Mouse (Mus musculus) ZHBTc4 (cell line): ENCODE results near the gene Arid3a.

Experiments
- DNase-seq: peaks from one replicate; pipeline ENCODE4 v3.0.0-alpha.2; 2011; ENCODE audit warnings: low read depth, low spot score

The Arid3a gene

GRCm38 (mm10) chr10:79925785-79926490 lies 905 bp upstream of the Arid3a start:
- DNase-seq = no peak

DNA sequence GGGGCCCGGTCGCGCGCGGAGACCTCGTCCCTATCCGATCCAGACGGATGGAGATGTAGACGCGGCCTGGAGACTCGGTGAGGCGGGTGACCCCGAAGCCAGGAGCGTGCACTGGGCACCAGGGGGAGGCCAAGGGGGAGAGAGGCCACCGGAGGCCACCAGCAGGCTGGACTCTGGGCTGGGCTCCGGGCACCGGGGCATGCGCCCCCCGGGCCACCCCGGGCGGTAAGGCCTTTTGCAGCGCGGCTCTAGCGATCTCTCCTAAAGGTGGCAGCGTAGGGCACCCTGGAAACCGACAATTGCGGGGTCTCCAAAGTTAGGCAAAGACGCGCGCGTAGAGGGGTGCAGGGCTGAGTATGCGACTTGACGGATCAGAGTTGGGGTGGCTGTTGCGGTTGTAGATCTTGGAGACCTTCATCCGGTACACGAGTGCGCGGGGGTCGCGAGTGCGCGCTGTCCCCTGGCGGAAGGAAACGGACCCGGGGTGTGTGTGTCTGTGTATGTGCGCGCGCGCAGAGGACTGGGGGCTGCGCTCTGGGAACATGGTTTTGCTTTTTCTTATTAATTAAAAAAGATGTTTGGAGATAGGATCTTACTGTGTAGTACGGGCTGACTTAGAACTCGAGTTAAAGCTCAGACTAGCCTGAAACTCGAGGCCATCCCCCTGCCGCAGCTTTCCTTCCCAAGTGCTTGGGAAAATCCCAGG lies 634 bp downstream of the Arid3a start:
- peak; percentile 51 for DNase-seq

DNA sequence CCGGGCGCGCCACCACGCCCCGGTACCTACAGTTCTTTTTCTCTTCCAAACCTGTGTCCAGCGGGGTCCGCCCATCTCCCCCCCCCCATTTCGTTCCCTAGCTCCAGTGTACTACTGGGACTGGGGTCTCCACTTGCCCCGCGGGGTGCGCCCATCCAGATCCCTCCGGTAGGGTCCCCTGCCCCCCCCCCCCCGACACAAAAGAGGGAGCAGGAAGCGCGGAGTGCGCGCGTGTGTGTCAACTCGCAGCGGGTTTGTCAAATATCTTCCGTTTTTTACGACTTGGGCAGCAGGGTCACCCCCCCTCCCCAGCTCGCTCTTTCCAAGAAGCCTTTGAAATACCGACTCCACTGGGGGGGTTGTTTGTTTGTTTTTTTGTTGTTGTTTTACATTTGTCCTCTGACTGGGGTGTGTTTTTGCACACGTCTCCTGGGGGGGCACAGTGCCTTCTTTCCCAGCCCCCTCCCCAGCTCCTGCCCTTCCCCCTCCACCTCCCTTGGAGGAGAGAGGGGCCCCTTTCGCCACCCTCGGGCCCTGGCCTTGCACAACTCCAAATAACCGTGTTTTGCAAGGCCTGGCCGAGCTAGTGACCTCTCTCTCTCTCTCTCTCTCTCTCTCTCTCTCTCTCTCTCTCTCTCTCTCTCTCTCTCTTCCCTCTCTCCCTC lies 1.3 kb downstream of the Arid3a start:
- DNase-seq = no peak

DNA sequence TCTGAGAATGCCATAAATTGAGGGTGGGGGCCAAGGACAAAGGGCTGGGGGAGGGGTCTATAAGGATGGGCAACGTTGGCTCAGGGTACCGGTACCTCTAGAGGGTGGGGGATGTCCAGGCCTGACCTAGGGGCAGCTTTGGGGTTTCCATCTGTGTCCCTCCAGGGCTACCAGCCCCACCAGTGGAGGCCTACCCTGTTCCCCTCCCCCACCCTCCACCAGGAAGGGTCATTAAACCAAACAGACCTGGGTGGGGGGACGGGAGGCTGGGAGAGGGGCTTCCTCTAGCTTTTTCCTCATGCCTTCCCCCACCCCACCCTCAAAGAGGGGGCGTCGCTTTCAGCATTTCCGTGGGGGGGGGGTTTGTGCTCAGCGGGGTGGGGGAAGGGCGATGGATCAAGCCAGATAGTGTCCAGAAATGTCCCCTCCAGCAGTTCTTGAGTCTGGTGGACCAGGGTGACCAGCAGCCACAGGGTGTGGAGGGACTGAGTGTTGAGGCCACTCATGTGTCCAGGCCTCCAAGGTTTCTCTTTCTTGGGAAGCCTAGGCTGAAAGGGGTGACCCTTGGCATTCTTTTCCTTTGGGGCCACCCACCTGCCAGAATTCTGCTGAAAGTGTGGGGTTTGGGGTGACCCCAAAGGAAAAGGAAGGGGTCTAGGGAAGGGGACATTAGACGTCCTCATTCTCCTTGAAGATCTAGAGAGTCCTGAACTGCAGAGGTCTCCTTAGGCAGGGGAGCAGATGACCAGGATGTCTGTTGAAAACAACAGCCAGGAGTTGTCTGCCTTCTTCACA lies 2.3 kb downstream of the Arid3a start:
- no peak for DNase-seq

GRCm38 (mm10) chr10:79929967-79930825 lies 3.4 kb downstream of the Arid3a start:
- DNase-seq = no peak

DNA sequence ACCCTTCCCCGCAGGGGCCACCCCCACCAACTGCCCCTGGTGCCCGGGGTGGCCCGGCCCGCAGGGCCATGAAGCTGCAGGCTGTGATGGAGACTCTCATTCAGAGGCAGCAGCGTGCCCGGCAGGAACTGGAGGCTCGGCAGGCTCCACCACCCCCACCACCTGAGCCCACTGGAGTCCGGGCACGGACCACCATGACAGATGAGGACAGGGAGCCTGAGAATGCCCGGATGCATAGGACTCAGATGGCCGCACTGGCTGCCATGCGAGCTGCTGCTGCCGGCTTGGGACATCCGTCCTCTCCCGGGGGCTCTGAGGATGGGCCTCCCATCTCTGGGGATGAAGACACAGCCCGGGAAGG lies 4.0 kb downstream of the Arid3a start:
- DNase-seq = no peak

DNA sequence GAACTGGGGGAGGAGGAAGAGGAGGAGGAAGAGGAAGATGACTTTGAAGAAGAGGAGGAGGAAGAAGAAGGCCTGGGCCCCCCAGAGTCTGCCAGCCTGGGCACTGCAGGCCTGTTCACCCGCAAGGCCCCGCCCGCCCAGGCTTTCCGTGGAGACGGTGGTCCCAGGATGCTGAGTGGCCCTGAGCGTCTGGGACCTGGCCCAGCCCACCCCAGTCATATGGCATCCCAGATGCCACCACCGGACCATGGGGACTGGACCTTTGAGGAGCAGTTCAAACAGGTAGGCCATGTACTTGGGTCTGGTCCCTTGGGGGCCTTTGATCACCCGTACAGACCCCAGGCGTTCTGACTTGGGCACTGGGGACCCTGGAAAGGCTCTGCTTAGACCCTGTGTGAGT lies 5.0 kb downstream of the Arid3a start:
- no peak for DNase-seq

DNA sequence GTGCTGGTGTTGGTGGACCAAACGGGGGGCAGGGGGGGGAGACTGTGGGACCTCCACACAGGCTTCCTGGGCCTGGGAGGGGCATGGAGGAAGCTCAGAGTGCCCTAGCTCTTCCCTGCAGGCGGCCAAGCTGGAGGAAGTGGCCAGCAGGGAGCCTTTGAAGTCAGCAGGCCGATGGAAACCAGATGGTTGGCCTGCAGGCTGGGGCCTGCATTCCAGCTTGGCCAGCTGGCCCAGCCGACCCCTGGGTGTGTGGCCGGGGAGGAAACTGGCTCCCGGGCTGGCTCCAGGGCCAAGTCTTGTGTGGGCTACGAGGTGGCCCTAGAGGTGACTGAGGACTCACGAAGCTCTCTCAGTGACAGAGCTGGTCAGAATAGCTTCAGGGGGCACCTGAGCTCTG lies 5.9 kb downstream of the Arid3a start:
- no peak for DNase-seq

GRCm38 (mm10) chr10:79933145-79933679 lies 6.4 kb downstream of the Arid3a start:
- DNase-seq = no peak

DNA sequence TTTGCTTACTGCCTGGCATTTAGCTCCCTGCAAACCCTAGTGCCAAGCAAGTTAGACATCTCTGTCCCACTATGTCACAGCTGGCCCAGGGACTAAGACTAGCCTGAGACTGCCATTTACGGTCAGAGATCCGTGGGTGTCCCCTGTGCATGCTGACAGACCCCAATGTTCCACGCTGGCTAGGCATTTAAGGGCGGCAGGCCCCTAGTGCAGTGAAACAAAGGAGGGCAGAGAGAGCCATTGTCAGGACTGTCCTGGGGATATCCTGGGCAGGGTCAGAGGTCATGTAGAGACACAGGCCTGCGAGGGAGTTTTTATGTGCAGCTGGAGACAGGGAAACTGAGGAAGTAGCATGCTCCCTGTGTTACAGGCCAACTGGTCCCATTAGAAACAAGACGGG lies 7.0 kb downstream of the Arid3a start:
- no peak for DNase-seq

- DNase-seq = no peak
Observed at GRCm38 (mm10) chr10:79934272-79934721, 7.5 kb downstream of the Arid3a start.

GRCm38 (mm10) chr10:79934794-79935569 lies 8.1 kb downstream of the Arid3a start:
- no peak for DNase-seq

- no peak for DNase-seq
Observed at GRCm38 (mm10) chr10:79936284-79936910, 9.6 kb downstream of the Arid3a start.

DNA sequence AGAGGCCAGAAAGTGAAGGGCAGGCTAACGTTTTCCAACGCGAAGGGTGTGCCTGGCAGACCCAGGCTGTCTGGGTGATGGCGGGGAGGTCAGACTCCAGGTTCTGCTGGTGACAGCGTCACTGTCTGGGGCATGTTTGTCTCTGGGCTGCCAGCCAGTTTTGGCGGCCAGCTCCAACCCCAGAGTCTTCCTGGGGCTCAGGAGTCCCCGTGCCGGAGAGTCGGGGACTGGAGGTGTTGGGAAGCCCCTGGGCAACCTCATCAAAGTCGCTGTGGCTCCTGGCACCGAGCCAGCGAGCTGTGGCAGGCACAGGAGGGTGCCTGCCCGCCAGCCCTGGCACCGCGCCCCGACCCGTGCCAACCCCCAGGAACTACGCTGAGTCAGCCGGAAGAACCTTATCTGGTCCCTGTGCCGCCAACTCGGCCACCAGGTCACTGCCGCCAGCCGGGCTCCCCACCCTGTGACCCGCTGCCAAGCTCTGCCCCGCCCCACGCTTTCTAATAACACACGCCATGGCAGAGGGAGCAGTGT lies 10.1 kb downstream of the Arid3a start:
- no peak for DNase-seq

DNA sequence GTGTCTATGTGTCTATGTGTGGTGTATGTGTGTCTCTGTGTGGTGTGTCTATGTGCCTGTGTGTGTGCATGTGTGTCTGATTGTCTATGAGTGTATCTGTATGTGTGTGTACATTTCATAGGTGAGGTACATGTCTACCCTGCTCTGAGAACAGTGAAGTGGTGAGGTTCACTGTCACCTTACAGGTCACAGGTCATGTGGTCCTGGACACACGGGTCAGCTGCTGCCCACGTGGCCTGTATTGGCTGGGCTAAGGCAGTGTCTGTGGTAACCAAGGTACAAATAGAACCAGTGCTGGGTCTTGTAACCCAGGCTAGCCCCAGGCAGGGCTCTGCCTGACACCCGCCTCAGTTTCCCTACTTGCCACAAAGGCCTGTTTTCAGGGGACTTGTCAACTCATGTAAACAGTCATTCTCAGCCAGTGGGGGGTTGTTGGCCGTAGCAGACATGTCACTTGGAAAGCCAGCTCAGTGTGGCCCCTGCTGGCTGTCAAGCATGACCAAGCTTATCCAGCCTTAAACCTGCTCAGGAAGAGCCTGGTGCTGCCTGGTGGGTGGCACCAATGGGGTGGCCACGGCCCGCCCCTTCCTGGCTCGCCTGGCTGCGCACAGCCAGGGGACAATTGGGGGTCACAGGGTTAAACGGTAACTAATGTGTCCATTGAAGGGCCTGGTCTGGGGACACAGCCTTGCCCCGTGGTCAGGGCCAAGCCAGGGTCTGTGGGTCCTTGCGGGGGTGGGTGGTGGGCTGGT lies 11.1 kb downstream of the Arid3a start:
- no peak for DNase-seq

DNA sequence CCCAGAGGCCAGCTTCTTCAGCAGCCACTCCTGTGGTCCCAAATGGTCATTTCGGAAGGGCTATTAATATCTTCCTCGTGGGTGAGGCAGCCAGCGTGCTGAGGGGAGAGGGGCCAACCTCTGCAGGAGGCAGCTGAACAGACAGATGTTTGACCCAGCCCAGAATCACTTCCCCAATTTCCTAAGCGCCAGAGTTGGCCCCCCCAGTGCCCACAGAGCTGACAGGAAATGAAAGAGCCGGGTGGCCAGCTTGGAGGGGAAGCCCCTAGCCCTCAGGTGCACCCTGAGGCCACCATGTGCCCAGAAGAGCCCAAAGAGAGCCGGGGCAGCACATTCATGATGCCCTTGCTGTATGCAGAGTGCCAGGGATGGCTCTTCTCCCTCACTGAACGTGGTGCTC lies 13.9 kb downstream of the Arid3a start:
- DNase-seq = no peak

GRCm38 (mm10) chr10:79942988-79943387 lies 16.1 kb downstream of the Arid3a start:
- DNase-seq = no peak

DNA sequence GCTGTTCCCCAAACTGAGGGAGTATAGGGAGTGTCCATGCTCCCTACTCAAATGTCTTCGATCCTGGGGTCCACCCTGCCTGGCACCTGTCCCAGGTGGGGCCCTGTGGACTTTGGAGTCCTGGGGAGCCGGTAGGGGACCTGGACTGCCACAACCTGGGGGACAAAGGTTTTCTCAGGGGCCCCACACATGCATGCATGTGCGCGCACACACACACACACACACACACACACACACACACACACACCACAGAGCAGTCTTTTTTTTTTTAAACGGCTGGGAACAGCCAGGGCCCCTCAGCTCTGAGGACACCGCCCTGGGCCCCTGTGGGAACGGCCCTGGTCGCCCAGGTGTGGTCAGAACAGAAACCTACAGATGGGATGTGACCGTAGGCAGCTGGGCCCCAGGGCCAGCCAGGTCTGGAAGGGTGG lies 16.6 kb downstream of the Arid3a start:
- no peak for DNase-seq
